Mouse (Mus musculus) thymus, postnatal 36 days (tissue): ENCODE measurements at regions not wholly inside any gene's neighbourhood (a gene's known extent, or its start where the extent isn't known, plus 50 kb on each side); places are given as distances from the start of the nearest gene placed in this dataset.
A peak's percentile ranks its signal among the peaks of the same experiment; 100 is the strongest.

ENCODE experiments used
- DNase-seq, 2 experiments: peaks; one replicate each; pipeline ENCODE4 v3.0.0; 2022; ENCODE audit warnings: mixed read lengths in 2 of 2

GRCm38 (mm10) chr4:81005507-81006328 is 95.3 kb downstream of the Lurap1l start:
- no peak for DNase-seq

- no peak for DNase-seq
Measured at GRCm38 (mm10) chr4:81006546-81006945, 96.1 kb downstream of the Lurap1l start.

- no peak for DNase-seq
Measured at GRCm38 (mm10) chr4:81021850-81022249, 111.4 kb downstream of the Lurap1l start.

- no peak for DNase-seq
Measured at GRCm38 (mm10) chr4:81023436-81023983, 113.1 kb downstream of the Lurap1l start.

- DNase-seq = no peak
Measured at GRCm38 (mm10) chr4:81027558-81027957, 117.1 kb downstream of the Lurap1l start.

GRCm38 (mm10) chr4:81030671-81031070 is 120.2 kb downstream of the Lurap1l start:
- DNase-seq = no peak

GRCm38 (mm10) chr4:81037336-81037902 is 127.0 kb downstream of the Lurap1l start:
- no peak for DNase-seq

- no peak for DNase-seq
Measured at GRCm38 (mm10) chr4:81058227-81058626, 147.8 kb downstream of the Lurap1l start.

GRCm38 (mm10) chr4:81058809-81059208 is 148.4 kb downstream of the Lurap1l start:
- DNase-seq = no peak

GRCm38 (mm10) chr4:81059356-81059755 is 148.9 kb downstream of the Lurap1l start:
- DNase-seq = no peak

- DNase-seq = no peak
Measured at GRCm38 (mm10) chr4:81082290-81082947, 172.0 kb downstream of the Lurap1l start.

- no peak for DNase-seq
Measured at GRCm38 (mm10) chr4:81085188-81085587, 174.7 kb downstream of the Lurap1l start.

- DNase-seq = no peak
Measured at GRCm38 (mm10) chr4:81096581-81096980, 186.1 kb downstream of the Lurap1l start.

GRCm38 (mm10) chr4:81097597-81097996 is 187.2 kb downstream of the Lurap1l start:
- no peak for DNase-seq

GRCm38 (mm10) chr4:81101049-81101448 is 190.6 kb downstream of the Lurap1l start:
- DNase-seq = no peak

GRCm38 (mm10) chr4:81111307-81111706 is 200.9 kb downstream of the Lurap1l start:
- DNase-seq = no peak

GRCm38 (mm10) chr4:81116411-81116810 is 206.0 kb downstream of the Lurap1l start:
- no peak for DNase-seq

GRCm38 (mm10) chr4:81124155-81124554 is 213.7 kb downstream of the Lurap1l start:
- DNase-seq = no peak

GRCm38 (mm10) chr4:81129874-81130273 is 219.4 kb downstream of the Lurap1l start:
- DNase-seq = no peak

- no peak for DNase-seq
Measured at GRCm38 (mm10) chr4:81173111-81173510, 262.7 kb downstream of the Lurap1l start.

- DNase-seq = no peak
Measured at GRCm38 (mm10) chr4:81177443-81178041, 265.1 kb downstream of the Mpdz start.

GRCm38 (mm10) chr4:81178047-81178781 is 264.4 kb downstream of the Mpdz start:
- DNase-seq = no peak

- DNase-seq = peak; percentile 2 to 12
Measured at GRCm38 (mm10) chr4:81178782-81179135, 263.9 kb downstream of the Mpdz start.
